Mouse (Mus musculus): ENCODE data around the gene Tac4. TPM values are rescaled to one million over a fixed set of nuclear protein-coding genes. Genes with fewer than 3 reads are reported as not detected.

Gene Tac4
- polyA plus RNA-seq, 1 experiment from 2014 or later, result not detected

Other genes starting within 250 kb of the Tac4 start
- gene Pdk2, start 220.2 kb upstream of the Tac4 start, polyA plus RNA-seq (2015; fragmentation: Nextera tagmentation; extraction: Ambion mirVana), result 27.8 and 30.9 TPM in 2 replicates
- 27.0 and 27.3 TPM in 2 replicates for gene Itga3, start 184.7 kb upstream of the Tac4 start, polyA plus RNA-seq (2015; fragmentation: Nextera tagmentation; extraction: Ambion mirVana)
- 0.23 and 0.50 TPM in 2 replicates for gene Dlx3, start 141.4 kb upstream of the Tac4 start, polyA plus RNA-seq (2015; fragmentation: Nextera tagmentation; extraction: Ambion mirVana)
- gene Dlx4, start 115.3 kb upstream of the Tac4 start, polyA plus RNA-seq (2015; fragmentation: Nextera tagmentation; extraction: Ambion mirVana), result 0.41 and 0.45 TPM in 2 replicates
- 78.0 and 80.1 TPM in 2 replicates for gene Kat7, start 48.7 kb downstream of the Tac4 start, polyA plus RNA-seq (2015; fragmentation: Nextera tagmentation; extraction: Ambion mirVana)
- gene Fam117a, start 75.5 kb downstream of the Tac4 start, polyA plus RNA-seq (2015; fragmentation: Nextera tagmentation; extraction: Ambion mirVana), result 13.0 and 13.8 TPM in 2 replicates
- gene Slc35b1, start 123.2 kb downstream of the Tac4 start, polyA plus RNA-seq (2015; fragmentation: Nextera tagmentation; extraction: Ambion mirVana), result 100 and 102 TPM in 2 replicates
- 147 and 157 TPM in 2 replicates for gene Spop, start 152.6 kb downstream of the Tac4 start, polyA plus RNA-seq (2015; fragmentation: Nextera tagmentation; extraction: Ambion mirVana)

All from lung, embryonic 15.5 days (tissue).